Mouse (Mus musculus) lung, embryonic 14.5 days (tissue): ENCODE measurements around the gene Tex101. TPM values are rescaled to one million over a fixed set of nuclear protein-coding genes. Genes with fewer than 3 reads are reported as not detected.
"Not testable (repeated sequence)": the region's sequence is repeated elsewhere in the genome, so short reads cannot be mapped to it uniquely, and the experiment has no call there.

Source experiments
- ATAC-seq: fragments of 200-750 bp; cut with Nextera tagmentation; 2 replicates; pipeline ENCODE4 v1.8.0; 2017; ENCODE audit warnings: mild to moderate bottlenecking, moderate TSS enrichment, moderate library complexity; ENCODE audit not compliant: insufficient read depth
- DNase-seq: peaks from one replicate; pipeline ENCODE4 v3.0.0-alpha.2; 2015
- H3K27ac ChIP-seq: fragments of 300-500 bp; sonication (generic); 2 replicates; pipeline ENCODE4 v1.5.1; 2014; ENCODE audit warnings: low read depth, mild to moderate bottlenecking, moderate library complexity
- H3K27me3 ChIP-seq: fragments of 300-500 bp; sonication (generic); 2 replicates; pipeline ENCODE4 v1.6.1; 2014; ENCODE audit warnings: low read length, control low read depth; ENCODE audit not compliant: insufficient read depth
- H3K36me3 ChIP-seq: fragments of 300-500 bp; sonication (generic); 2 replicates; pipeline ENCODE4 v1.6.1; 2014; ENCODE audit warnings: control low read depth; ENCODE audit not compliant: insufficient read depth
- H3K4me1 ChIP-seq: fragments of 300-500 bp; sonication (generic); 2 replicates; pipeline ENCODE4 v1.6.1; 2014; ENCODE audit warnings: antibody characterized with exemption, control low read depth; ENCODE audit not compliant: insufficient read depth
- H3K4me2 ChIP-seq: fragments of 300-500 bp; sonication (generic); 2 replicates; pipeline ENCODE4 v1.6.1; 2014; ENCODE audit warnings: mild to moderate bottlenecking
- H3K4me3 ChIP-seq: fragments of 300-500 bp; sonication (generic); 2 replicates; pipeline ENCODE4 v1.5.1; 2014; ENCODE audit warnings: low read depth, low read length
- H3K9ac ChIP-seq: fragments of 300-500 bp; sonication (generic); 2 replicates; pipeline ENCODE4 v1.6.1; 2014
- H3K9me3 ChIP-seq: fragments of 300-500 bp; sonication (generic); 2 replicates; pipeline ENCODE4 v1.6.1; 2016; ENCODE audit warnings: low read depth, low read length, control low read depth
- CTCF ChIP-seq: IDR thresholded peaks from 2 replicates; pipeline ENCODE4 v1.5.1; 2016; ENCODE audit warnings: antibody characterized with exemption, low read depth
- WGBS: fragments of 180-500 bp; shearing (Covaris S2); extraction: QIAGEN DNeasy Blood & Tissue Kit; methylation state at CpG from one replicate; pipeline ENCODE4 v1.1.7; 2014; 5-methylcytosine and 5-hydroxymethylcytosine counted together
- polyA plus RNA-seq: library from polyadenylated mRNA; unstranded; fragments of >200 nt; fragmentation: Nextera tagmentation; extraction: Ambion mirVana; gene quantifications from 2 replicates; pipeline ENCODE4 v1.2.1, GENCODE M21; 2014

Gene Tex101
- polyA plus RNA-seq: not detected in 2 replicates

- ATAC-seq (no peak), DNase-seq (no peak)
- H3K9me3 ChIP-seq: no peaks in the 10 kb centered on the region
- no peaks in the 10 kb centered on the region for H3K36me3 ChIP-seq
- no peaks in the 10 kb centered on the region for H3K4me1 ChIP-seq
- no peak within 1 kb of the TSS for H3K9ac ChIP-seq
- H3K27ac ChIP-seq: no peak within 1 kb of the TSS
- no peak within 1 kb of the TSS for H3K4me3 ChIP-seq
- no peaks in the 10 kb centered on the region for H3K27me3 ChIP-seq
- H3K4me2 ChIP-seq: no peak within 1 kb of the TSS
- 82% methylated on average over 9 of the region's 9 CpGs for WGBS
- TF ChIP-seq CTCF: no peak
Observed at GRCm38 (mm10) chr7:24676575-24676974, at the start of gene Tex101. Gene Tex101 (minus strand): TSS chr7:24676675.

GRCm38 (mm10) chr7:24715039-24715438 lies 38.6 kb upstream of the Tex101 start:
- Histone ChIP-seq H3K4me2 (no peak overlapping the region), H3K4me3 (no peak overlapping the region), H3K4me1 (no peaks in the 10 kb centered on the region), H3K27me3 (no peaks in the 10 kb centered on the region), H3K9ac (no peak overlapping the region), H3K36me3 (no peaks in the 10 kb centered on the region), H3K9me3 (no peaks in the 10 kb centered on the region), H3K27ac (no peak overlapping the region)
- TF ChIP-seq CTCF: no peak
- ATAC-seq: no peak
- 54% methylated on average over 6 of the region's 6 CpGs for whole genome bisulfite sequencing
- no peak for DNase-seq

GRCm38 (mm10) chr7:24708832-24709292 lies 32.4 kb upstream of the Tex101 start, which contains the start of gene BC049730:
Gene BC049730 (plus strand): TSS chr7:24709242.
- no peak within 1 kb of the TSS for H3K4me2 ChIP-seq
- H3K9me3 ChIP-seq: no peaks in the 10 kb centered on the region
- DNase-seq (no peak), ATAC-seq (no peak)
- no peak within 1 kb of the TSS for H3K9ac ChIP-seq
- no peak for TF ChIP-seq CTCF
- H3K36me3 ChIP-seq: no peaks in the 10 kb centered on the region
- no peak within 1 kb of the TSS for H3K27ac ChIP-seq
- no peaks in the 10 kb centered on the region for H3K27me3 ChIP-seq
- 88% methylated on average over 14 of the region's 14 CpGs for WGBS
- H3K4me3 ChIP-seq: no peak within 1 kb of the TSS
- no peaks in the 10 kb centered on the region for H3K4me1 ChIP-seq

GRCm38 (mm10) chr7:24702841-24703240 lies 26.4 kb upstream of the Tex101 start:
- H3K36me3 ChIP-seq, H3K9me3 ChIP-seq, H3K4me2 ChIP-seq, H3K9ac ChIP-seq, H3K4me3 ChIP-seq, DNase-seq, H3K4me1 ChIP-seq, H3K27me3 ChIP-seq, H3K27ac ChIP-seq, ATAC-seq: not testable (repeated sequence)
- 69% methylated on average over 9 of the region's 9 CpGs for WGBS

GRCm38 (mm10) chr7:24697891-24698290 lies 21.4 kb upstream of the Tex101 start:
- not testable (repeated sequence) for H3K4me2 ChIP-seq, H3K4me3 ChIP-seq, H3K36me3 ChIP-seq, H3K27ac ChIP-seq, H3K9me3 ChIP-seq, H3K27me3 ChIP-seq, DNase-seq, H3K9ac ChIP-seq, H3K4me1 ChIP-seq, ATAC-seq
- WGBS: 89% methylated on average over 4 of the region's 4 CpGs

GRCm38 (mm10) chr7:24692693-24693092 lies 16.2 kb upstream of the Tex101 start:
- DNase-seq, H3K4me3 ChIP-seq, H3K4me2 ChIP-seq, ATAC-seq, H3K9me3 ChIP-seq, H3K36me3 ChIP-seq, H3K27me3 ChIP-seq, H3K4me1 ChIP-seq, H3K9ac ChIP-seq, H3K27ac ChIP-seq: not testable (repeated sequence)
- WGBS: 56% methylated on average over 2 of the region's 3 CpGs

- H3K27me3 ChIP-seq, DNase-seq, H3K4me2 ChIP-seq, H3K9me3 ChIP-seq, ATAC-seq, H3K27ac ChIP-seq, H3K36me3 ChIP-seq, H3K9ac ChIP-seq, H3K4me3 ChIP-seq, H3K4me1 ChIP-seq: not testable (repeated sequence)
- WGBS: 92% methylated on average over 10 of the region's 10 CpGs
Observed at GRCm38 (mm10) chr7:24687519-24687918, 11.0 kb upstream of the Tex101 start.

- ATAC-seq, H3K9ac ChIP-seq, H3K4me2 ChIP-seq, H3K4me1 ChIP-seq, H3K36me3 ChIP-seq, H3K4me3 ChIP-seq, H3K27ac ChIP-seq, H3K9me3 ChIP-seq, DNase-seq, H3K27me3 ChIP-seq: not testable (repeated sequence)
- TF ChIP-seq CTCF: peak; percentile 9; the same call in 1 of the 2 replicates
- WGBS: 64% methylated on average over 7 of the region's 7 CpGs
Observed at GRCm38 (mm10) chr7:24684121-24684520, 7.6 kb upstream of the Tex101 start.
